Mouse (Mus musculus): ENCODE measurements around the gene Hmgcr.

The Hmgcr gene

GRCm38 (mm10) chr13:96670406-96671077, at the start of gene Hmgcr:
Gene Hmgcr, minus strand, starts transcription at chr13:96670936.
- CTCF ChIA-PET, result no interaction called here

GRCm38 (mm10) chr13:96720003-96720402, 49.3 kb upstream of the Hmgcr start:
- CTCF ChIA-PET, result no interaction called here

GRCm38 (mm10) chr13:96717821-96718220, 47.1 kb upstream of the Hmgcr start:
- CTCF ChIA-PET, result no interaction called here

DNA sequence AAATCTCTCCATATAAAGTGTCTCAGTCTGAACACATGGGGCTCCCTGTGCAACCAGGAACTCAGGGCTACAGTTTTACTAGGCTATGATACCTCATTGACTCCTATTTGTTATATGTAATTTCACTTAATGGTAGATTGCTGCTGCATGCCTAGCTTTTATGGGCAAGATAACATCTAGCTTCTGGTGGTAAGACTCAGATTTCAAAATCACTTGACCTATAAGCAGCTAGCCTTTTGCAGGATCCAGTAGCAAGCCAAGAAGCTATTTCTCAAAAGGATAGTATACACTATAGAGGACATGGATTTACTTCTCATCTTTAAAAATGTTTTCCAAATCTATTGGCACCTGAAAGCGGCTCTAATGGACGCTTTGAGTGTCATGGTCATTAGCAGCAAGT, 45.6 kb upstream of the Hmgcr start:
- CTCF ChIA-PET, result no interaction called here

- CTCF ChIA-PET, result no interaction called here
Observed at GRCm38 (mm10) chr13:96709269-96710233, 38.8 kb upstream of the Hmgcr start.

- CTCF ChIA-PET, result no interaction called here
Observed at GRCm38 (mm10) chr13:96702567-96703278, 32.0 kb upstream of the Hmgcr start.

- CTCF ChIA-PET, result no interaction called here
Observed at GRCm38 (mm10) chr13:96697805-96698586, 27.3 kb upstream of the Hmgcr start.

- CTCF ChIA-PET, result no interaction called here
Observed at GRCm38 (mm10) chr13:96695428-96695827, 24.7 kb upstream of the Hmgcr start.

GRCm38 (mm10) chr13:96689901-96690300, 19.2 kb upstream of the Hmgcr start:
- CTCF ChIA-PET, result no interaction called here

DNA sequence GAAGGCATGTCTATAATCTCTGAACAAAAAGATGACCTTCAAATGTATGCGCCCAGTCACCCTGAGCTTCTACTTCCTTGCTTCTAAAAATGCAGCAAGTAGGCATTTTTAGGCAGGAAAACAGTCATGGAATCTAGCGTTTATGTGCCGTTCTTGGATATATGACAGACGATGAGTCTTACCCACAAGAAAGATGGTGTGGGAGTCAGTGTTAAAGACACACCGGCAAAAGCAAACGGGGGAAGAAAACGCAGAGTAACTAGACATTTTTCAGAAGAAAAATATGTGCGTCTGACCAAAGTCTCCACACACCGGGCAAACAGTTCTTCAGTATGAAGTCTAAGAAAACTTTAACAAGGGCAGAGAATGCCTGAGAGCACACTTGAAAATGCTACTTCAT, 16.5 kb upstream of the Hmgcr start:
- CTCF ChIA-PET, result no interaction called here

DNA sequence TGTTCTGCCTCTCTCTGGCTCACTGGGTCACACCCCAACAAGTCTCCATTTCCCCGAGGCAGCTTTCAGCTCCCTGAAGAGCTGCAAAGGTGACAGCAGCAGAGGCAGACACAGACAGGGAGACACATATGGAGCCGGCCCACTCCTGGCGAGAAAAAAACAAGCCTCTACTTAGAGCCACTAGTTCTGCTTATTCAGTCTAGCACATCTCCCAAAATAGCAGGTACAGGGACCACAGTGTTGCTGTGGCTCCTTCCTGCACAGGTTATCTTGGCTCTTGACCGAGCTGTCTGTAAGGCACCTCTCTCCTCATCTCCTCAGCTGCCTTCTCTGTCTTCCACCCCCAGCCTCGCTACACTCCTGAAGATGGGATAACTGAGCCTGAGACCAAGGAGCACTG, 14.0 kb upstream of the Hmgcr start:
- CTCF ChIA-PET, result no interaction called here

- CTCF ChIA-PET, result no interaction called here
Observed at GRCm38 (mm10) chr13:96681088-96681620, 10.4 kb upstream of the Hmgcr start.

DNA sequence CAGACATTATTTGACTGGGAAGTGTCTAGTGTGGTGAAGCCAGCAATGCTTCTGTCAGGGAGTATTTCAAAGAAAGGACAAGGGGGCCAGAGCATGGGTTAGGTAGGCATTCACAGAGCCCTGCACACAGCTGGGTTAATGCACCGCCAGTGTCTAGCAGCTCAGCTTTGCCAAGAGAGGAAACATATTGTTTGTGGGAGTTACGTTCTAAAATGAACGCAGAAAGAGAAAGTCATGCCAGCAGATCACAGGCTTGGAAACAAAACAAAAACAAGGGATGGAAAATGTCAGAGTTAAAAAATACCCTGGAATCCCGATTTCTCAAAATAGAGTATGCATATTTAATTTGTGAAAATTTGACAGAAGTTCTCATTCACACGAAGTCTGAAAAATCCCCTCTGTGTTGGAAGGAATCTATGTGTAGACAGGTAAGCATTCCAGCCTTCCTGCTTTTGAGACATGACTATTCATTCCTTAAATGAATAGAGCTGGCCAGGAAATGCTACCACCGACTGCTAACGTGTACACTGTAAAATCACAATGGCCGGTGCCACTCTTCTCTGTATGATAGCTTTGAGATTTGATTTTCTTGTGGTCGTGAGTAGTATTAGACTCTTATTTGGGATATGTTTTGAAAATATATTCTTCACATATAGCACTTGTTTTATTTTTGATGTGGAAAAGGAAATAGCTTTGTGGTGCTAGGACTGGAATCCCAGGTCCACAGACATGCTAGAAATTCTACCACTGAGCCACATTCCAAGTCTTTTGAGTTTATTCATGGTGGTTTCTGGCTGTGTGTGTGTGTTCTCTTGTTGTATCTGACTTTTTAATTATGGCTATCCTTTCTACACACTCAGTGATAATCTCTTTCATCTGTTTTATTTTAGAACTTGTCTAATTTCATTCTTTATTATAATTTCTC, 9.7 kb upstream of the Hmgcr start:
- CTCF ChIA-PET, result no interaction called here

GRCm38 (mm10) chr13:96678616-96679015, 7.9 kb upstream of the Hmgcr start:
- CTCF ChIA-PET, result interaction anchor here (0.5 kb wide), 1 partner anchor 18 kb away, joined by 3 read pairs; no protein-coding TSS in a partner anchor

DNA sequence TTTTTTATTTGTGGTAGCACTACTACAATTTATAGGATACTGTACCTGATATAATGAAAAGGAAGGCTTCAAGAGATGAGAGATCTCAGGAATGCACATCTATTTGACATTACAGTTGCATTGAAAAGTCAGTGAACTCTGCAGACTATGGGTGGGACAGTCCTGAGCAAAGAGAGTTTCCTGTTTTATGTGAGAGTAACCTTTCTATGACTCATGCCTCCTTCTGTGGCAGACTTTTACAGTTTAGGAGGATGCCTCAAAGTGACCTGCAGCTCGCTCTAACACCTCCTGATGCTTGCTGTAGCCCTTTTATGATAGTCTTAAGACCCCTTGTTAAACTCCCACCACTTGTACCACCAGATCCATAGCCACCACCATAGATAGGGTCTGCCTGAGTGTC, 6.3 kb upstream of the Hmgcr start:
- CTCF ChIA-PET, result no interaction called here

DNA sequence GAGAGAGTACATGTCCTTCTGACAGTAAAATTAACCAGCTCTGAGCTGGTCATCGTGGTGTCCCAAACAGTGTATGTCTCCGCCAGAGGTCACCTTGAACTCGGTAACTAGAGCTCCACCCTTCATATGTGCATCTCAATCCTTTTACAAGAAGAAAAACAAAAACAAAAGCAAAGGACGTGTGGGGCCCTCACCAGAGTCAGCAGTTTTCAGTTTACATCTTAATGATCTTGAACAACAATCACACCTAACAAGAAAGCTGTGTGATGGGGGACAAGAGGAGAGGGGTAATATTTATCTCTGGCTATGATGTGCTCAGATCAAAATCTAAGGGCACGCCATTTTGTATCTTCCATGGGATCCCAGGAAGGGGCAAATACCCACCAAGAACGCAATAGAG, 5.0 kb upstream of the Hmgcr start:
- CTCF ChIA-PET, result no interaction called here

DNA sequence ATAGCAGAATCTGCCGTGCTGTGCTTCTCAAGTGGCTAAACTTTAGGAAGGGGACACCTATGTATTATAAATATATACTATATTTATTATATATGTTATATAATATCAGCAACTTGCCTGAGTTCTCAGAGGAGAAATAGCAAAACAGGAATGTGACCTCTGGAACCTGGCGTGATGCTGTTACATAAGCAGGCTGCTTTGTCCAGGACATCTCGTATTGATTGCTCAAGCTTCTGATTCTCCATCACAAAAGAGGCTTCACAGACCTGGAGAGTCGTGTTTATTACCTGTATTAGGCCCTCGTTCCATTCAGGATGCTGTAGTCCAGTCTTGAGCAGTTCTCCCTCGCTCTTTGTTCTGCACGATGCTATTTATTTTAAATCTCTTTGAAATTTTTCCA, 3.1 kb upstream of the Hmgcr start:
- CTCF ChIA-PET, result no interaction called here

GRCm38 (mm10) chr13:96672276-96672675, 1.5 kb upstream of the Hmgcr start:
- CTCF ChIA-PET, result no interaction called here

- CTCF ChIA-PET, result no interaction called here
Observed at GRCm38 (mm10) chr13:96671906-96672234, 1.1 kb upstream of the Hmgcr start.

GRCm38 (mm10) chr13:96671078-96671905, 556 bp upstream of the Hmgcr start:
- CTCF ChIA-PET, result no interaction called here
